Mouse (Mus musculus): ENCODE results near the gene Trhde. TPM values are rescaled to one million over a fixed set of nuclear protein-coding genes. Genes with fewer than 3 reads are reported as not detected.

The Trhde gene
- polyA plus RNA-seq (2015; fragmentation: Nextera tagmentation; extraction: Ambion mirVana): 3.8 and 4.1 TPM in 2 replicates

DNA sequence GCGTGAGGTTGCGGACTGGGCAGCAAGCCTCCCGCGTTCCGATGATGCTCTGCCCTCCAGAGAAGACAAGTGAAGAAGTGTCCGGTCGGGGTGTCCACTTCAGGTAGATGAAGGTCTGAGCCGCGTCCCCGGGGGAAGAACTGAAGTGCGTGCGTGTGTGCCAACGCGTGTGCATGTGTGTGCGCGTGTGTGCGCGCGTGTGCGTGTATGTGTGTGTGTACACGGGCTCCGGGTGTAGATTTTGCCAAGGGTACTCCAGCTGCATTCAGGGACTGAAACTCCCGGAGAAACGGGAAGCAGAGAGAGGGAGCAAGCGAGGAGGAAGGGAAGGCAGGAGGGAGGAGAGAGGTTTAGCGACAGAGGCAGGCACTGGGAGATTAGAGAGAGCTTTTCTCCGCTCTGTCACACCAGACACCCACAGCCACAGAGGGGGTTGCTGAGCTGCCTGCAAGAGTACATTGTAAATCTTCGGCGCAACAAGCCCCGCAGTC lies at the start of gene Trhde:
Gene Trhde (minus strand): TSS at position 147 of the 491 bp plus-strand sequence.
- peak; percentile 55 for ATAC-seq
- peak within 1 kb of the TSS; percentile 70 for H3K27ac ChIP-seq
- H3K9ac ChIP-seq (replicated peaks): peak within 1 kb of the TSS; percentile 76
- H3K27me3 ChIP-seq: peaks cover 42% of the 10 kb centered on the region
- no peaks in the 10 kb centered on the region for H3K9me3 ChIP-seq
- H3K36me3 ChIP-seq: no peaks in the 10 kb centered on the region
- peak within 1 kb of the TSS; percentile 75 for H3K4me3 ChIP-seq (replicated peaks)
- under 1% methylated on average over 30 of the region's 30 CpGs for WGBS
- peaks cover 18% of the 10 kb centered on the region for H3K4me1 ChIP-seq (replicated peaks)
- peak within 1 kb of the TSS; percentile 87 for H3K4me2 ChIP-seq (replicated peaks)

DNA sequence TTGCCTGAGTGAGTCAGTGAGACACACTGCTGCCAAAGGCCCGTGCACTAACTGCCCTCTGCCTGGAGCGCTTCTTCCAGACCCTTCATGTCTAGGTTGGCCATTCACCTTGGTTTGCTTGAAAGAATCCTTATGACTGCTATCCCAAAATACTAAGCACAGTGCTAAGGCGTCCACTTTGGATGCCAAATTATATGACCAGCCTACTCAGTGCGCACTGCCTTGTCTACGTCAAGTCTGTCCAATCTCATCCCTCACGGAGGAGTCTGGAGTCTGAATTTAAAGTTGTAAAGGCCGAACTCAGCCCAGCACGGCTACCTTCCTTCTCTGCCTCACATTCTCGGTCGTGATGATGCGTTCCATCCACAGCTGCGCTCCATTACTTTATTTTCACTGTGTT lies 39.9 kb upstream of the Trhde start:
- Histone ChIP-seq H3K4me3 (replicated peaks) (no peak overlapping the region), H3K27me3 (no peaks in the 10 kb centered on the region), H3K27ac (no peak overlapping the region), H3K9me3 (no peaks in the 10 kb centered on the region), H3K36me3 (no peaks in the 10 kb centered on the region), H3K4me1 (replicated peaks) (no peaks in the 10 kb centered on the region), H3K4me2 (replicated peaks) (no peak overlapping the region), H3K9ac (replicated peaks) (no peak overlapping the region)
- WGBS: 93% methylated on average over 12 of the region's 12 CpGs
- ATAC-seq: no peak

GRCm38 (mm10) chr10:114841440-114841839 lies 39.3 kb upstream of the Trhde start:
- no peak for ATAC-seq

GRCm38 (mm10) chr10:114831313-114831712 lies 29.2 kb upstream of the Trhde start:
- H3K4me3 ChIP-seq (replicated peaks): no peak overlapping the region
- 51% methylated on average over 7 of the region's 7 CpGs for WGBS
- no peak overlapping the region for H3K27ac ChIP-seq
- no peak for ATAC-seq
- H3K4me2 ChIP-seq (replicated peaks): no peak overlapping the region
- H3K27me3 ChIP-seq: no peaks in the 10 kb centered on the region
- no peak overlapping the region for H3K9ac ChIP-seq (replicated peaks)
- no peaks in the 10 kb centered on the region for H3K4me1 ChIP-seq (replicated peaks)
- H3K9me3 ChIP-seq: no peaks in the 10 kb centered on the region
- no peaks in the 10 kb centered on the region for H3K36me3 ChIP-seq

More at GRCm38 (mm10) chr10:114841440-114841839, 39.3 kb upstream of the Trhde start:
- H3K9ac ChIP-seq (replicated peaks): no peak overlapping the region
- 58% methylated on average over 5 of the region's 5 CpGs for WGBS
- no peaks in the 10 kb centered on the region for H3K36me3 ChIP-seq
- H3K4me2 ChIP-seq (replicated peaks): no peak overlapping the region
- no peak overlapping the region for H3K27ac ChIP-seq
- H3K27me3 ChIP-seq: no peaks in the 10 kb centered on the region
- no peaks in the 10 kb centered on the region for H3K9me3 ChIP-seq
- H3K4me1 ChIP-seq (replicated peaks): no peaks in the 10 kb centered on the region
- H3K4me3 ChIP-seq (replicated peaks): no peak overlapping the region

GRCm38 (mm10) chr10:114808799-114809198 lies 6.7 kb upstream of the Trhde start:
- WGBS: 49% methylated on average over 3 of the region's 3 CpGs
- H3K4me3 ChIP-seq (replicated peaks): no peak overlapping the region
- H3K27me3 ChIP-seq: peaks cover 2% of the 10 kb centered on the region; the same call in 1 of the 2 replicates
- no peaks in the 10 kb centered on the region for H3K9me3 ChIP-seq
- no peaks in the 10 kb centered on the region for H3K36me3 ChIP-seq
- no peak for ATAC-seq
- no peak overlapping the region for H3K4me2 ChIP-seq (replicated peaks)
- no peaks in the 10 kb centered on the region for H3K4me1 ChIP-seq (replicated peaks)
- no peak overlapping the region for H3K27ac ChIP-seq
- H3K9ac ChIP-seq (replicated peaks): no peak overlapping the region

- Histone ChIP-seq H3K27me3 (peaks cover 18% of the 10 kb centered on the region), H3K27ac (no peak overlapping the region), H3K4me1 (replicated peaks) (peaks cover 10% of the 10 kb centered on the region), H3K9me3 (no peaks in the 10 kb centered on the region), H3K4me2 (replicated peaks) (no peak overlapping the region), H3K36me3 (no peaks in the 10 kb centered on the region), H3K4me3 (replicated peaks) (no peak overlapping the region), H3K9ac (replicated peaks) (no peak overlapping the region)
- no peak for ATAC-seq
- 29% methylated on average over 3 of the region's 3 CpGs for WGBS
Observed at GRCm38 (mm10) chr10:114805884-114806283, 3.8 kb upstream of the Trhde start.

DNA sequence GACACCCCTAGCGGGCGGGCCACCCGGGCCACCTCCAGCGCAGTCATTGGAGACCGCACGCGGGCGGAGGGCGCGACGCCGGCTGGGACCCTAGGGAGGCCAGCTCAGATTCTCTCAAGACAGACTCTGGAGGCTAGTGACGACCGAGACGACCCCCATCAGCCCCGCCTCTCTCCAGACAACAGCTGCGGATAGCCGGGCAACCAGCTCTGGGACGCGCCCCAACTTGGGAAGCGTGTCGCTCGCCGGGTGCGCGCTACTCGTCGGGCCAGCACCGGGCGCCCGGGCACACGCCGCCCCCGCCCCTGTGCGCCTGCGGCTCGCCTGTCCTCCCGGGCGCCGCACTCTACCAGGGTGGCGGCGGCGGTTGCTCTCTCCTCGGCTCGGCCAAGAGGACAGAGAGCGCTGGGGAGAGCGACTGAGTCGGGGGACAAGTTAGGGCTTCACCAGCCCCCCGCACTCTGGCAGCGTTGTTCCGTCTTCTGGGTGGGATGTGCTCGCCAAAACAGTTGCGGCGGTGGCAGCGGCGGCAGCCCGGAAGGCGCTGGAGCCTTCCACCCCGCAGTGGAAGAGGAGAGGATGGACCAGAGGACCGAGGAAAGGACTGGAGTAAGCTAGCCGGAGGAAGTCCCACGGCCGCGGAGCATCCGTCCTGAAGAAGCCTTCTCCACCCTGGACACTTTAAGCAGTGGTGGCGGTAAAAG lies 498 bp downstream of the Trhde start:
- Histone ChIP-seq H3K9me3 (no peaks in the 10 kb centered on the region), H3K36me3 (no peaks in the 10 kb centered on the region), H3K27ac (peak overlapping the region; percentile 70), H3K4me3 (replicated peaks) (peak overlapping the region; percentile 75), H3K27me3 (peaks cover 43% of the 10 kb centered on the region), H3K4me2 (replicated peaks) (peak overlapping the region; percentile 87), H3K4me1 (replicated peaks) (peaks cover 18% of the 10 kb centered on the region), H3K9ac (replicated peaks) (peak overlapping the region; percentile 76)
- peak; percentile 90 for ATAC-seq
- WGBS: under 1% methylated on average over 65 of the region's 66 CpGs

- peak; percentile 69 for ATAC-seq
Observed at GRCm38 (mm10) chr10:114800331-114801304, 1.5 kb downstream of the Trhde start.

DNA sequence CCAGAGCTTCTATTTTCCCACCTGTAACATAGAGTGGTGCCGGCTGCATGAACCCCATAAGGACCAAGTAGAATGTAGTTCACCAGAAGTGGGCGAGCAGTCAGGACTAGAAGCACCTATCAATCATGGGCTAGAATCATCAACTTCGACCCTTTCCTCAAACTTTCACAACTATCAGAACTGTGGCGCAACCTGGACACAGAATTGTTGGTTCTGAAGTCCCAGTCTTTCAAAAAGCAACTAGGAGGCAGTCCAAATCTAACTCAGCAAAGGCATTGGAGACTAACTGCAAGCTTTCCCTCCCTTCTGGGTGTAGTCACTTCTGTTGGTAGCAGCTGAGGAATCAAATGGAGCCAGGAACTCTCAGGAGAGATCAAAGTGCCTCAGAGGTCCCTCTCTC lies 2.6 kb downstream of the Trhde start:
- 89% methylated on average over 4 of the region's 4 CpGs for WGBS
- H3K4me3 ChIP-seq (replicated peaks): peak overlapping the region; percentile 75
- peak overlapping the region; percentile 87 for H3K4me2 ChIP-seq (replicated peaks)

More at GRCm38 (mm10) chr10:114800331-114801304, 1.5 kb downstream of the Trhde start:
- peak overlapping the region; percentile 76 for H3K9ac ChIP-seq (replicated peaks)
- H3K4me3 ChIP-seq (replicated peaks): peak overlapping the region; percentile 75
- peaks cover 43% of the 10 kb centered on the region for H3K27me3 ChIP-seq
- H3K27ac ChIP-seq: no peak overlapping the region
- no peaks in the 10 kb centered on the region for H3K36me3 ChIP-seq
- WGBS: 7% methylated on average over 75 of the region's 75 CpGs
- H3K4me1 ChIP-seq (replicated peaks): peaks cover 18% of the 10 kb centered on the region
- H3K9me3 ChIP-seq: no peaks in the 10 kb centered on the region
- peak overlapping the region; percentile 87 for H3K4me2 ChIP-seq (replicated peaks)

GRCm38 (mm10) chr10:114798788-114799187 lies 3.3 kb downstream of the Trhde start:
- Histone ChIP-seq H3K4me3 (replicated peaks) (no peak overlapping the region; the same call in 1 of the 2 replicates), H3K27me3 (peaks cover 40% of the 10 kb centered on the region), H3K4me1 (replicated peaks) (peaks cover 18% of the 10 kb centered on the region), H3K36me3 (no peaks in the 10 kb centered on the region), H3K4me2 (replicated peaks) (peak overlapping the region; percentile 87), H3K27ac (no peak overlapping the region), H3K9me3 (no peaks in the 10 kb centered on the region), H3K9ac (replicated peaks) (no peak overlapping the region)
- ATAC-seq: no peak
- WGBS: 71% methylated on average over 1 of the region's 1 CpGs

More for the DNA sequence above, 2.6 kb downstream of the Trhde start:
- no peaks in the 10 kb centered on the region for H3K9me3 ChIP-seq
- no peak for ATAC-seq
- H3K27me3 ChIP-seq: peaks cover 43% of the 10 kb centered on the region
- peaks cover 18% of the 10 kb centered on the region for H3K4me1 ChIP-seq (replicated peaks)
- no peak overlapping the region for H3K27ac ChIP-seq
- no peak overlapping the region for H3K9ac ChIP-seq (replicated peaks)
- H3K36me3 ChIP-seq: no peaks in the 10 kb centered on the region

DNA sequence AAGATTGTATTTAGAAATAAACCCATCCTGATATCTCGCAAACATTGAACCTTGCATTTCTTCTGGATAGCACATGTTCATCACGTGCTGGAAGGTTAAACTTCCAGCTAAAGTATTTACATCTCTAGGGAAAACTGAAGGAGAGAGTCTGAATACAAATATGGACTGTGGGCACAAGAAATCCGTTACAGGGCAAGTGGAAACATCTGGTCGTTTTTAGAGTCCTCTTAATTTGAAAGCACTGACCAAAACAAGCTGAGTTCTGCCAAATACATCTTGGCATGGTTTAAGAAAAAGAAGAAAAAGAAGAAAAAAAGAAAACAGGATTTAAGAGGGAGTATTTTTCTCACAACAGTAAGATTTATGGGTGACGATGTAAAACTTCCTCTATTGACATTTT lies 3.9 kb downstream of the Trhde start:
- Histone ChIP-seq H3K4me2 (replicated peaks) (no peak overlapping the region), H3K9me3 (no peaks in the 10 kb centered on the region), H3K27me3 (peaks cover 36% of the 10 kb centered on the region), H3K4me1 (replicated peaks) (peaks cover 18% of the 10 kb centered on the region), H3K4me3 (replicated peaks) (no peak overlapping the region), H3K9ac (replicated peaks) (no peak overlapping the region), H3K36me3 (no peaks in the 10 kb centered on the region), H3K27ac (no peak overlapping the region)
- ATAC-seq: no peak
- WGBS: 64% methylated on average over 5 of the region's 5 CpGs

- no peaks in the 10 kb centered on the region for H3K9me3 ChIP-seq
- no peaks in the 10 kb centered on the region for H3K36me3 ChIP-seq
- 91% methylated on average over 1 of the region's 1 CpGs for WGBS
- ATAC-seq: no peak
- H3K4me3 ChIP-seq (replicated peaks): no peak overlapping the region
- peaks cover 13% of the 10 kb centered on the region for H3K4me1 ChIP-seq (replicated peaks)
- no peak overlapping the region for H3K4me2 ChIP-seq (replicated peaks)
- no peak overlapping the region for H3K27ac ChIP-seq
- peaks cover 32% of the 10 kb centered on the region for H3K27me3 ChIP-seq
- H3K9ac ChIP-seq (replicated peaks): no peak overlapping the region
Observed at GRCm38 (mm10) chr10:114797664-114798063, 4.4 kb downstream of the Trhde start.

Measured in midbrain, embryonic 13.5 days (tissue).